Comparison of ENCODE assay signal across 23 mouse cellular contexts in the genomic region with DNA sequence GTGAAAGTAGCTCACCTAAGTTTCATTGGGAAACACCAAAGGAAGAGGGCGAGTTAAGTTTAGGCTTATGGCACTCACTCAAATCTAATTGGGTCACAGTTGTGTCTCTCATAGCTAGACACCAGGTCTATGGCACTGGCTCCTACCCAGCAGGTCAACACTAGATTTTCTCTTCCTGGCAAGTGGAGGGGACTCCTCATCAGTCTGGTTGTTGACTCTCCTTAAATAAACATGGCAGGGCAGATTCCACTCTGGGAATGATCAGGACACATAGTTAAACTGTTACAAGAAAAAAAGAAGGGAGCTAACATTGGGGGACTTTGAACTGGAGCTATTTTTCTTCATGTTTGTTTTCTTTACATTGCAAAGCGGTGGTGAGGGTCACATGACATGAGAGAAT. TPM values are rescaled to one million over a fixed set of nuclear protein-coding genes. Genes with fewer than 3 reads are reported as not detected.
DNase-seq lines count a peak whose midpoint lies in the region; ATAC-seq and TF ChIP-seq lines count a peak whose summit lies in the region.
"Had no signal": no experiment of that assay in that cellular context is flagged by ENCODE, and none has a peak within 500 bp of the region (broad histone marks: within the 10 kb centered on the region; RNA-seq: fewer than 3 reads in every experiment).

No protein-coding gene starts in this region.

- no peaks in the 10 kb centered on the region for H3K27me3 ChIP-seq in kidney, embryonic 15.5 days
- no peaks in the 10 kb centered on the region for H3K27me3 ChIP-seq in stomach, embryonic 15.5 days (replicated peaks)
- H3K27me3 ChIP-seq in stomach, postnatal 0 days (ENCODE audit: control insufficient read depth, insufficient read depth, low read length): no peaks in the 10 kb centered on the region
- no peaks in the 10 kb centered on the region for H3K27me3 ChIP-seq in liver, embryonic 15.5 days
- H3K27me3 ChIP-seq: embryonic facial prominence, embryonic 15.5 days; heart, embryonic 15.5 days; hindbrain, embryonic 13.5 days; midbrain, embryonic 12.5 days had no signal

- no peak for TF ChIP-seq EP300 in stomach, postnatal 0 days (optimal IDR thresholded peaks at IDR 0.05)

- H3K4me2 ChIP-seq in kidney, embryonic 15.5 days: no peak overlapping the region
- H3K4me2 ChIP-seq in stomach, embryonic 15.5 days: no peak overlapping the region
- no peak overlapping the region for H3K4me2 ChIP-seq in stomach, postnatal 0 days (replicated peaks; ENCODE audit: low read depth)
- 0 out of 2 replicates have a peak overlapping the region, but pooled peaks have one; percentile 13 for H3K4me2 ChIP-seq in liver, embryonic 15.5 days
- H3K4me2 ChIP-seq: embryonic facial prominence, embryonic 15.5 days; heart, embryonic 15.5 days; hindbrain, embryonic 13.5 days; midbrain, embryonic 12.5 days had no signal

- no peak for TF ChIP-seq CTCF in stomach, postnatal 0 days (IDR thresholded peaks at IDR 0.05; ENCODE audit: low read depth)

- DNase-seq in kidney, adult 11 months: peak; percentile 34
- DNase-seq in stomach, postnatal 0 days (ENCODE audit: low spot score): no peak
- DNase-seq in natural killer cell, adult 2 months (ENCODE audit: low spot score in 2 of 2): no peak
- no peak for DNase-seq in lung, postnatal 25 days (ENCODE audit: low spot score)
- DNase-seq: adrenal gland, adult 8-10 months; cerebellum, adult 8-10 months; heart, postnatal 36 days; lung, adult 18-20 months; lung, postnatal 10 days; thymus, postnatal 14 days had no signal

- H3K9ac ChIP-seq in kidney, embryonic 15.5 days: no peak overlapping the region
- H3K9ac ChIP-seq in stomach, embryonic 15.5 days: no peak overlapping the region
- H3K9ac ChIP-seq in stomach, postnatal 0 days (ENCODE audit: low read length): no peak overlapping the region
- no peak overlapping the region for H3K9ac ChIP-seq in liver, embryonic 15.5 days
- H3K9ac ChIP-seq: embryonic facial prominence, embryonic 15.5 days; heart, embryonic 15.5 days; hindbrain, embryonic 13.5 days; midbrain, embryonic 12.5 days had no signal

- no peak overlapping the region for H3K27ac ChIP-seq in kidney, embryonic 15.5 days
- no peak overlapping the region for H3K27ac ChIP-seq in stomach, embryonic 15.5 days
- no peak overlapping the region for H3K27ac ChIP-seq in stomach, postnatal 0 days (replicated peaks)
- peak overlapping the region; percentile 68 for H3K27ac ChIP-seq in liver, embryonic 15.5 days (replicated peaks)
- H3K27ac ChIP-seq: embryonic facial prominence, embryonic 15.5 days; heart, embryonic 15.5 days; hindbrain, embryonic 13.5 days; limb, embryonic 10.5 days; midbrain, embryonic 12.5 days had no signal

- no peak overlapping the region for H3K4me3 ChIP-seq in kidney, embryonic 15.5 days (replicated peaks)
- H3K4me3 ChIP-seq in stomach, embryonic 15.5 days (replicated peaks): no peak overlapping the region
- no peak overlapping the region for H3K4me3 ChIP-seq in stomach, postnatal 0 days (ENCODE audit: low read depth, low read length)
- H3K4me3 ChIP-seq in liver, embryonic 15.5 days (replicated peaks): no peak overlapping the region
- H3K4me3 ChIP-seq: embryonic facial prominence, embryonic 15.5 days; heart, embryonic 15.5 days; hindbrain, embryonic 13.5 days; limb, embryonic 10.5 days; midbrain, embryonic 12.5 days had no signal

- ATAC-seq in kidney, embryonic 15.5 days (replicated peaks; ENCODE audit: low FRiP score): no peak
- ATAC-seq in stomach, embryonic 15.5 days (ENCODE audit: insufficient read depth, low FRiP score, low read depth): peak; percentile 27; the same call in 1 of the 2 replicates
- no peak for ATAC-seq in stomach, postnatal 0 days (ENCODE audit: low FRiP score, low TSS enrichment)
- ATAC-seq in liver, embryonic 15.5 days (ENCODE audit: insufficient read depth): peak; percentile 86
- ATAC-seq: activated CD4-positive, CD25-positive, alpha-beta regulatory T cell, adult 4 months; forebrain, embryonic 14.5 days had no signal

- no peaks in the 10 kb centered on the region for H3K9me3 ChIP-seq in kidney, embryonic 15.5 days (replicated peaks)
- no peaks in the 10 kb centered on the region for H3K9me3 ChIP-seq in stomach, embryonic 15.5 days
- no peaks in the 10 kb centered on the region for H3K9me3 ChIP-seq in stomach, postnatal 0 days (ENCODE audit: control insufficient read depth, low read length)
- no peaks in the 10 kb centered on the region for H3K9me3 ChIP-seq in liver, embryonic 15.5 days (replicated peaks)
- H3K9me3 ChIP-seq: embryonic facial prominence, embryonic 15.5 days; heart, embryonic 15.5 days; hindbrain, embryonic 13.5 days; limb, embryonic 10.5 days; midbrain, embryonic 12.5 days had no signal

- WGBS in kidney, embryonic 15.5 days: 78% methylated on average over 2 of the region's 2 CpGs
- 73% methylated on average over 2 of the region's 2 CpGs for WGBS in stomach, embryonic 15.5 days
- 67% methylated on average over 2 of the region's 2 CpGs for WGBS in stomach, postnatal 0 days
- WGBS in liver, embryonic 15.5 days (ENCODE audit: insufficient replicate concordance): 46% methylated on average over 2 of the region's 2 CpGs

- H3K4me1 ChIP-seq in kidney, embryonic 15.5 days: no peaks in the 10 kb centered on the region
- H3K4me1 ChIP-seq in stomach, embryonic 15.5 days: no peaks in the 10 kb centered on the region
- H3K4me1 ChIP-seq in stomach, postnatal 0 days (replicated peaks; ENCODE audit: control insufficient read depth, insufficient read depth): no peaks in the 10 kb centered on the region
- 0 out of 2 replicates have a peak, but pooled peaks cover 3% of the 10 kb centered on the region for H3K4me1 ChIP-seq in liver, embryonic 15.5 days (replicated peaks)
- H3K4me1 ChIP-seq: embryonic facial prominence, embryonic 15.5 days; heart, embryonic 15.5 days; hindbrain, embryonic 13.5 days; limb, embryonic 10.5 days; midbrain, embryonic 12.5 days had no signal

- H3K36me3 ChIP-seq in kidney, embryonic 15.5 days: no peaks in the 10 kb centered on the region
- no peaks in the 10 kb centered on the region for H3K36me3 ChIP-seq in stomach, embryonic 15.5 days
- no peaks in the 10 kb centered on the region for H3K36me3 ChIP-seq in stomach, postnatal 0 days (ENCODE audit: control insufficient read depth, insufficient read depth, low read length)
- H3K36me3 ChIP-seq in liver, embryonic 15.5 days (replicated peaks): no peaks in the 10 kb centered on the region
- H3K36me3 ChIP-seq: embryonic facial prominence, embryonic 15.5 days; heart, embryonic 15.5 days; hindbrain, embryonic 13.5 days; limb, embryonic 10.5 days; midbrain, embryonic 12.5 days had no signal

RNA-seq across cellular contexts. Expression of gene Fga, which starts 5.5 kb away (rescaled TPM):
- polyA plus RNA-seq in kidney, embryonic 15.5 days (2015; fragmentation: Nextera tagmentation; extraction: Ambion mirVana): 5.5 and 12.2 TPM in 2 replicates
- 15.0 and 40.6 TPM in 2 replicates for polyA plus RNA-seq in stomach, embryonic 15.5 days (2015; fragmentation: Nextera tagmentation; extraction: Ambion mirVana)
- 3.9 and 10.0 TPM in 2 replicates for polyA plus RNA-seq in stomach, postnatal 0 days (2015; fragmentation: Nextera tagmentation; extraction: Ambion mirVana)
- polyA plus RNA-seq in liver, embryonic 15.5 days (2015; fragmentation: Nextera tagmentation; extraction: Ambion mirVana): 921 and 1,132 TPM in 2 replicates
- polyA plus RNA-seq: activated CD4-positive, CD25-positive, alpha-beta regulatory T cell, adult 4 months; forebrain, embryonic 14.5 days; hindbrain, embryonic 13.5 days; limb, embryonic 10.5 days; midbrain, embryonic 12.5 days; neural tube, embryonic 11.5 days; small intestine, adult 2 months had no signal

RNA-seq across cellular contexts. Expression of gene Fgg, which starts 12.9 kb away (rescaled TPM):
- 4.0 and 8.8 TPM in 2 replicates for polyA plus RNA-seq in kidney, embryonic 15.5 days (2015; fragmentation: Nextera tagmentation; extraction: Ambion mirVana)
- polyA plus RNA-seq in stomach, embryonic 15.5 days (2015; fragmentation: Nextera tagmentation; extraction: Ambion mirVana): 12.7 and 40.6 TPM in 2 replicates
- polyA plus RNA-seq in stomach, postnatal 0 days (2015; fragmentation: Nextera tagmentation; extraction: Ambion mirVana): 4.6 and 11.2 TPM in 2 replicates
- 827 and 988 TPM in 2 replicates for polyA plus RNA-seq in liver, embryonic 15.5 days (2015; fragmentation: Nextera tagmentation; extraction: Ambion mirVana)
- polyA plus RNA-seq: activated CD4-positive, CD25-positive, alpha-beta regulatory T cell, adult 4 months; embryonic facial prominence, embryonic 15.5 days; forebrain, embryonic 14.5 days; frontal cortex, adult 2 months; hindbrain, embryonic 13.5 days; midbrain, embryonic 12.5 days; small intestine, adult 2 months had no signal

RNA-seq across cellular contexts. Expression of gene Fgb, which starts 29.3 kb away (rescaled TPM):
- 4.5 and 8.3 TPM in 2 replicates for polyA plus RNA-seq in kidney, embryonic 15.5 days (2015; fragmentation: Nextera tagmentation; extraction: Ambion mirVana)
- polyA plus RNA-seq in stomach, embryonic 15.5 days (2015; fragmentation: Nextera tagmentation; extraction: Ambion mirVana): 8.3 and 25.9 TPM in 2 replicates
- polyA plus RNA-seq in stomach, postnatal 0 days (2015; fragmentation: Nextera tagmentation; extraction: Ambion mirVana): 2.8 and 6.1 TPM in 2 replicates
- 533 and 675 TPM in 2 replicates for polyA plus RNA-seq in liver, embryonic 15.5 days (2015; fragmentation: Nextera tagmentation; extraction: Ambion mirVana)
- polyA plus RNA-seq: activated CD4-positive, CD25-positive, alpha-beta regulatory T cell, adult 4 months; forebrain, embryonic 14.5 days; frontal cortex, adult 2 months; hindbrain, embryonic 13.5 days; limb, embryonic 10.5 days; midbrain, embryonic 12.5 days; small intestine, adult 2 months had no signal

RNA-seq across cellular contexts. Expression of gene Plrg1, which starts 34.9 kb away (rescaled TPM):
- 99.6 and 104 TPM in 2 replicates for polyA plus RNA-seq in kidney, embryonic 15.5 days (2015; fragmentation: Nextera tagmentation; extraction: Ambion mirVana)
- polyA plus RNA-seq in stomach, embryonic 15.5 days (2015; fragmentation: Nextera tagmentation; extraction: Ambion mirVana): 84.2 and 85.6 TPM in 2 replicates
- polyA plus RNA-seq in stomach, postnatal 0 days (2015; fragmentation: Nextera tagmentation; extraction: Ambion mirVana): 43.7 and 44.6 TPM in 2 replicates
- 41.9 and 46.0 TPM in 2 replicates for polyA plus RNA-seq in liver, embryonic 15.5 days (2015; fragmentation: Nextera tagmentation; extraction: Ambion mirVana)

Comparison
In these comparisons a context has a peak if more than half of its experiments do, and no peak if none do; other contexts are left out.
1. ATAC-seq: peak in stomach, embryonic 15.5 days (single experiment) and liver, embryonic 15.5 days (single experiment); none in kidney, embryonic 15.5 days (single experiment) and stomach, postnatal 0 days (single experiment).
2. RNA of gene Fga, which starts 5.5 kb away (polyA plus RNA-seq): 921 to 1,132 TPM in liver, embryonic 15.5 days; 15.0 to 40.6 TPM in stomach, embryonic 15.5 days, 5.5 to 12.2 TPM in kidney, embryonic 15.5 days and 3.9 to 10.0 TPM in stomach, postnatal 0 days; every median in the first group is over 10 times any median in the second.
3. RNA of gene Fgg, which starts 12.9 kb away (polyA plus RNA-seq): 827 to 988 TPM in liver, embryonic 15.5 days; 12.7 to 40.6 TPM in stomach, embryonic 15.5 days, 4.0 to 8.8 TPM in kidney, embryonic 15.5 days and 4.6 to 11.2 TPM in stomach, postnatal 0 days; every median in the first group is over 10 times any median in the second.
4. RNA of gene Fgb, which starts 29.3 kb away (polyA plus RNA-seq): 533 to 675 TPM in liver, embryonic 15.5 days; 8.3 to 25.9 TPM in stomach, embryonic 15.5 days, 4.5 to 8.3 TPM in kidney, embryonic 15.5 days and 2.8 to 6.1 TPM in stomach, postnatal 0 days; every median in the first group is over 10 times any median in the second.